Mouse (Mus musculus) left cerebral cortex, postnatal 36 days (tissue): ENCODE data around the gene Ssna1. TPM values are rescaled to one million over a fixed set of nuclear protein-coding genes. Genes with fewer than 3 reads are reported as not detected.

ENCODE experiments used
- total RNA-seq, 2 experiments: library from RNA; stranded (reverse); gene quantifications; 2 replicates each; pipeline ENCODE4 v1.2.3; 2021

Gene Ssna1
- total RNA-seq, 2 experiments from 2014 or later = 60.1 to 68.3 TPM

Other genes starting within 250 kb of the Ssna1 start
- gene Nsmf, start 218.1 kb downstream of the Ssna1 start, total RNA-seq = 100 to 1,000 TPM; 458 to 503 TPM
- gene Entpd8, start 192.1 kb downstream of the Ssna1 start, total RNA-seq = not detected
- gene Noxa1, start 177.3 kb downstream of the Ssna1 start, total RNA-seq = not detected
- 10 to 100 TPM; 19.7 to 30.7 TPM for gene Nrarp, start 91.7 kb downstream of the Ssna1 start, total RNA-seq
- 1 to 10 TPM; 1.6 to 2.3 TPM for gene Tor4a, start 75.6 kb downstream of the Ssna1 start, total RNA-seq
- gene Nelfb, start 60.9 kb downstream of the Ssna1 start, total RNA-seq = 10 to 100 TPM; 55.4 to 58.5 TPM
- under 1 TPM in 1 of 2 experiments, not detected in 1; 0.29 TPM for gene Stpg3, start 57.8 kb downstream of the Ssna1 start, total RNA-seq
- gene Fam166a, start 53.7 kb downstream of the Ssna1 start, total RNA-seq = not detected
- 100 to 1,000 TPM; 334 to 390 TPM for gene Tubb4b, start 47.7 kb downstream of the Ssna1 start, total RNA-seq
- gene Slc34a3, start 38.1 kb downstream of the Ssna1 start, total RNA-seq = not detected
- not detected for gene Rnf224, start 35.7 kb downstream of the Ssna1 start, total RNA-seq
- 100 to 1,000 TPM; 244 to 282 TPM for gene Rnf208, start 30.2 kb downstream of the Ssna1 start, total RNA-seq
- gene Cysrt1, start 30.0 kb downstream of the Ssna1 start, total RNA-seq = not detected
- 1 to 10 TPM; 1.9 to 3.2 TPM for gene AL732309.1, start 25.6 kb downstream of the Ssna1 start, total RNA-seq
- 10 to 100 TPM; 32.8 to 44.3 TPM for gene Tmem203, start 17.0 kb downstream of the Ssna1 start, total RNA-seq
- 10 to 100 TPM; 18.5 to 24.7 TPM for gene Tprn, start 9.8 kb downstream of the Ssna1 start, total RNA-seq
- gene Anapc2, start within 50 bp of the Ssna1 start, total RNA-seq = 10 to 100 TPM; 78.9 to 82.8 TPM
- gene Tmem210, start 15.7 kb upstream of the Ssna1 start, total RNA-seq = not detected
- not detected for gene Lrrc26, start 17.5 kb upstream of the Ssna1 start, total RNA-seq
- 100 to 1,000 TPM; 451 to 471 TPM for gene Grin1, start 46.7 kb upstream of the Ssna1 start, total RNA-seq
- gene Man1b1, start 59.9 kb upstream of the Ssna1 start, total RNA-seq = 10 to 100 TPM; 57.0 to 63.7 TPM
- 10 to 100 TPM; 27.1 to 34.1 TPM for gene Dpp7, start 83.9 kb upstream of the Ssna1 start, total RNA-seq
- gene Uap1l1, start 93.2 kb upstream of the Ssna1 start, total RNA-seq = 10 to 100 TPM; 17.0 to 20.8 TPM
- gene Sapcd2, start 99.9 kb upstream of the Ssna1 start, total RNA-seq = 1 to 10 TPM; 2.7 to 4.1 TPM
- gene Entpd2, start 123.4 kb upstream of the Ssna1 start, total RNA-seq = 10 to 100 TPM; 12.0 to 13.9 TPM
- 100 to 1,000 TPM; 325 to 339 TPM for gene Npdc1, start 126.9 kb upstream of the Ssna1 start, total RNA-seq
- under 1 TPM in 1 of 2 experiments, not detected in 1; 0.20 TPM for gene Fut7, start 150.8 kb upstream of the Ssna1 start, total RNA-seq
- gene Abca2, start 156.3 kb upstream of the Ssna1 start, total RNA-seq = 100 to 1,000 TPM; 169 to 174 TPM
- under 1 TPM in 1 of 2 experiments, not detected in 1; 0.69 TPM for gene Clic3, start 184.4 kb upstream of the Ssna1 start, total RNA-seq
- gene Paxx, start 188.7 kb upstream of the Ssna1 start, total RNA-seq = 10 to 100 TPM; 72.8 to 75.8 TPM
- 1,000 to 10,000 TPM; 1,442 to 2,237 TPM for gene Ptgds, start 197.6 kb upstream of the Ssna1 start, total RNA-seq
- gene Lcn12, start 221.5 kb upstream of the Ssna1 start, total RNA-seq = not detected
- 100 to 1,000 TPM; 107 to 127 TPM for gene Fbxw5, start 228.3 kb upstream of the Ssna1 start, total RNA-seq
- 1 to 10 TPM; 1.0 to 1.6 TPM for gene C8g, start 229.3 kb upstream of the Ssna1 start, total RNA-seq